Mouse (Mus musculus) hindbrain, embryonic 13.5 days (tissue): ENCODE data around the gene Nudt15. TPM values are rescaled to one million over a fixed set of nuclear protein-coding genes. Genes with fewer than 3 reads are reported as not detected.

Experiments used
- ATAC-seq: fragments of 200-750 bp; cut with Nextera tagmentation; 2 replicates; pipeline ENCODE4 v1.8.0; 2017; ENCODE audit warnings: moderate TSS enrichment; ENCODE audit not compliant: low FRiP score
- H3K27ac ChIP-seq: fragments of 300-500 bp; sonication (generic); 2 replicates; pipeline ENCODE4 v1.5.1; 2015; ENCODE audit warnings: inconsistent platforms, mild to moderate bottlenecking, moderate library complexity
- H3K27me3 ChIP-seq: fragments of 300-500 bp; sonication (generic); 2 replicates; pipeline ENCODE4 v1.6.1; 2015; ENCODE audit warnings: mild to moderate bottlenecking, inconsistent platforms
- H3K36me3 ChIP-seq: fragments of 300-500 bp; sonication (generic); 2 replicates; pipeline ENCODE4 v1.6.1; 2015; ENCODE audit warnings: mild to moderate bottlenecking, inconsistent platforms
- H3K4me1 ChIP-seq: fragments of 300-500 bp; sonication (generic); replicated peaks from 2 replicates; pipeline ENCODE4 v1.6.1; 2015; ENCODE audit warnings: inconsistent platforms
- H3K4me2 ChIP-seq: fragments of 300-500 bp; sonication (generic); 2 replicates; pipeline ENCODE4 v1.6.1; 2015; ENCODE audit warnings: inconsistent platforms, mild to moderate bottlenecking, moderate library complexity
- H3K4me3 ChIP-seq: fragments of 300-500 bp; sonication (generic); 2 replicates; pipeline ENCODE4 v1.5.1; 2015; ENCODE audit warnings: mild to moderate bottlenecking, inconsistent platforms
- H3K9ac ChIP-seq: fragments of 300-500 bp; sonication (generic); 2 replicates; pipeline ENCODE4 v1.6.1; 2015; ENCODE audit warnings: mild to moderate bottlenecking, inconsistent platforms
- H3K9me3 ChIP-seq: fragments of 300-500 bp; sonication (generic); 2 replicates; pipeline ENCODE4 v1.6.1; 2016; ENCODE audit warnings: inconsistent platforms
- WGBS: fragments of 180-500 bp; shearing (Covaris S2); methylation state at CpG from one replicate; pipeline ENCODE4 v1.1.7; 2015; 5-methylcytosine and 5-hydroxymethylcytosine counted together
- polyA plus RNA-seq: library from polyadenylated mRNA; unstranded; fragments of >200 nt; fragmentation: Nextera tagmentation; extraction: Ambion mirVana; gene quantifications from 2 replicates; pipeline ENCODE4 v1.2.1, GENCODE M21; 2015

Gene Nudt15
- polyA plus RNA-seq, 1 experiment from 2014 or later, result 12.0 TPM

DNA sequence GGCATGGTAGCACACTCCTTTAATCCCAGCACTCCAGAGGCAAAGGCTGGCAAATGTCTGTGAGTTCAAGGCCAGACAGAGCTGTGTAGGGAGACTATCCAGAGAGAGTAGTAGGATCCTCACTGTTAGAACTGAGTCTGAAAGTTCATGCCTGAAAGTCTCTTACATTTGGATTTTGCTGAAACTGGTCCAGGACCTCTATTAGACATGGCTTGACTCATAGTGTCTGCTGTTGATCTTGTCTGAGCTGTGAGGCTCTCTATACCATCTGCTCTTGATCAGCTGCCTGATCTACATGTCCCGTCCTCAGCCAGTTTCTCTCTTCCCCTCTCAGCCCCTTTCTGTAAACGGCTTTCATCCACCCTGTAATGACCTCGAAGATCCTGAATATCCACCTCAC lies 69.7 kb downstream of the Nudt15 start:
- no peak overlapping the region for H3K4me2 ChIP-seq
- H3K4me3 ChIP-seq, result no peak overlapping the region
- 82% methylated on average over 3 of the region's 3 CpGs for WGBS
- H3K9me3 ChIP-seq, result no peaks in the 10 kb centered on the region
- H3K4me1 ChIP-seq, result peaks cover 12% of the 10 kb centered on the region
- H3K27ac ChIP-seq, result no peak overlapping the region
- no peaks in the 10 kb centered on the region for H3K36me3 ChIP-seq
- H3K9ac ChIP-seq, result no peak overlapping the region
- no peak for ATAC-seq
- H3K27me3 ChIP-seq, result no peaks in the 10 kb centered on the region

DNA sequence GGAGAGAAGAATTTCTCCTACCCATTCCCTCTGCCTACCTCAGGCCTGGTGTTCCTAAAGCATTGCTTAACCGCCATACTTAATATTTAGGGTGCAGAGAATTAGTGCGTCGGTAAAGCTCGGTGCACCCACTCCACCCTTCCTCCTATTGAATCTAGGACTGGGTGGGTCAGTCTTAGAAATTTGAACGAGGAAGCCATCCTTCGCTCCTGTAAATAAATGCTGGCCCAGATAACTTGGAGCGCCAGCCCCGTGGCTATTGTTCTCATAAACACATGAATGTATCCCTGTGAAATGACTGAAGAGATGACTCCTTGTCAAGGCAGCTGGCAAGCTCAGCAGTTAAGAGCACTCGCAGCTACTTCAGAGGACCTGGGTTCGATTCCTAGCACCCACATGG lies 71.0 kb downstream of the Nudt15 start:
- no peak for ATAC-seq
- Histone ChIP-seq H3K9me3 (no peaks in the 10 kb centered on the region), H3K4me1 (peaks cover 19% of the 10 kb centered on the region), H3K9ac (no peak overlapping the region), H3K36me3 (no peaks in the 10 kb centered on the region), H3K27ac (no peak overlapping the region), H3K27me3 (no peaks in the 10 kb centered on the region), H3K4me3 (no peak overlapping the region), H3K4me2 (no peak overlapping the region)
- 98% methylated on average over 10 of the region's 10 CpGs for WGBS

DNA sequence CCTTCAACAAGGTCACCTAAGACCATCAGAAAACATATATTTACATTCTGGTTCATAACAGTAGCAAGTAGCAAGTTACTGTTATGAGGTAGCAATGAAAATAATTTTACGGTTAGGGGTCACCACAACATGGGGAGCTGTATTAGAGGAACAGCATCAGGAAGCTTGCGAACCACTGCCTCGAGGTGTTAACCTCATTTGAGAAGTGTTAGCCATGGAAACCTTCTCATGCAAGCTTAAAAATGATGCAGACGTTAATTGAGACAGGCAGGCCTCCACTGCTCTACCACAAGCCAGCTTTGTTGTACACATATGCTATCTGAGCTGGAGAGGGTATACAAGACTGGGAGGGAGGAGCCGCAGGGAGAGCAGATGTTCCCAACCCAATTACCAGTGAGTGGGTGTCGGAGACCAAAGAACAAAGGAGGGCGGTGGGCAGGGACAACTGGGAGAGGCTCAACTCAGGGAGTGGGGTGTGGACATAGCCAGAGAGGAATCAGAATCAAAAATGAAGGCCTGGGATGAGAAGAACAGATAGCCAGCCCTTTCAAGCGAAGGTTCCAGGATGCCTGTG lies 71.6 kb downstream of the Nudt15 start:
- no peak overlapping the region for H3K9ac ChIP-seq
- peak; percentile 41; the same call in 1 of the 2 replicates for ATAC-seq
- no peak overlapping the region for H3K27ac ChIP-seq
- no peaks in the 10 kb centered on the region for H3K9me3 ChIP-seq
- no peaks in the 10 kb centered on the region for H3K36me3 ChIP-seq
- H3K4me3 ChIP-seq, result no peak overlapping the region
- H3K27me3 ChIP-seq, result no peaks in the 10 kb centered on the region
- H3K4me2 ChIP-seq, result no peak overlapping the region
- WGBS, result 72% methylated on average over 8 of the region's 8 CpGs
- peaks cover 19% of the 10 kb centered on the region for H3K4me1 ChIP-seq

GRCm38 (mm10) chr14:73475506-73475905 lies 72.5 kb downstream of the Nudt15 start:
- no peaks in the 10 kb centered on the region for H3K27me3 ChIP-seq
- ATAC-seq, result no peak
- H3K4me1 ChIP-seq, result peaks cover 19% of the 10 kb centered on the region
- no peak overlapping the region for H3K4me3 ChIP-seq
- H3K4me2 ChIP-seq, result no peak overlapping the region
- H3K27ac ChIP-seq, result no peak overlapping the region
- H3K36me3 ChIP-seq, result no peaks in the 10 kb centered on the region
- no peaks in the 10 kb centered on the region for H3K9me3 ChIP-seq
- WGBS, result 72% methylated on average over 7 of the region's 7 CpGs
- H3K9ac ChIP-seq, result no peak overlapping the region

DNA sequence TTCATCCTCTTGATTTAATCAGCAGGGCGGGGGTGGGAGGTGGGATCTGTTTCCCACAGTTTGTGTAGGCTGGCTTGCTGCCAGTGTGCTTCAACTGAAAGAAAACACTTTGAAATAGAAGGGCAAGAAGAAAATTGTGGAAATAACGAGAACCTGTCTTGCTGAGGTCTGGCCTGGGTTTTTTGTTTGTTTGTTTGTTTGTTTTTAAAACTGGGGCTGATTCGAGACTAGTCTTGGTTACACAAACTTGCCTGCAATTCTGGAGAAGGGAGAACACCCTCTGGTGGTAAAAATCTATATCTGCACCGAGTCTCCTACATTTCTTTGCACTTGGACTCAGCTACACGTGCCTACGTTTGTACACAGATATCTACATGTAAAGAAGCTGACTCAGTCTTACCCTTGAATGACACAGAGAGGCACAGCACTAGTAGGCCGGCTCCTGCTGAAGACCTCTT lies 73.4 kb downstream of the Nudt15 start:
- WGBS, result 29% methylated on average over 7 of the region's 7 CpGs
- H3K9me3 ChIP-seq, result no peaks in the 10 kb centered on the region
- no peak overlapping the region for H3K4me2 ChIP-seq
- H3K27me3 ChIP-seq, result no peaks in the 10 kb centered on the region
- no peak overlapping the region for H3K4me3 ChIP-seq
- H3K27ac ChIP-seq, result peak overlapping the region; percentile 36
- ATAC-seq, result no peak
- H3K4me1 ChIP-seq, result peaks cover 19% of the 10 kb centered on the region
- no peak overlapping the region for H3K9ac ChIP-seq
- no peaks in the 10 kb centered on the region for H3K36me3 ChIP-seq

- no peak overlapping the region for H3K9ac ChIP-seq
- H3K27ac ChIP-seq, result peak overlapping the region; percentile 58
- 58% methylated on average over 3 of the region's 3 CpGs for WGBS
- no peaks in the 10 kb centered on the region for H3K27me3 ChIP-seq
- no peak overlapping the region for H3K4me2 ChIP-seq
- H3K36me3 ChIP-seq, result no peaks in the 10 kb centered on the region
- H3K4me3 ChIP-seq, result no peak overlapping the region
- H3K4me1 ChIP-seq, result peaks cover 19% of the 10 kb centered on the region
- no peaks in the 10 kb centered on the region for H3K9me3 ChIP-seq
- peak; percentile 44; the same call in 1 of the 2 replicates for ATAC-seq
Observed at GRCm38 (mm10) chr14:73473670-73474460, 74.2 kb downstream of the Nudt15 start.

- no peaks in the 10 kb centered on the region for H3K36me3 ChIP-seq
- H3K9ac ChIP-seq, result no peak overlapping the region
- H3K27me3 ChIP-seq, result no peaks in the 10 kb centered on the region
- H3K9me3 ChIP-seq, result no peaks in the 10 kb centered on the region
- peak overlapping the region; percentile 40; the same call in 1 of the 2 replicates for H3K27ac ChIP-seq
- no peak overlapping the region for H3K4me3 ChIP-seq
- WGBS, result 57% methylated on average over 7 of the region's 7 CpGs
- no peak for ATAC-seq
- H3K4me2 ChIP-seq, result no peak overlapping the region
- peaks cover 19% of the 10 kb centered on the region for H3K4me1 ChIP-seq
Observed at GRCm38 (mm10) chr14:73472205-73472604, 75.8 kb downstream of the Nudt15 start.

- no peak overlapping the region for H3K27ac ChIP-seq
- ATAC-seq, result no peak
- H3K27me3 ChIP-seq, result no peaks in the 10 kb centered on the region
- no peak overlapping the region for H3K4me2 ChIP-seq
- H3K9ac ChIP-seq, result no peak overlapping the region
- no peaks in the 10 kb centered on the region for H3K36me3 ChIP-seq
- 83% methylated on average over 8 of the region's 8 CpGs for WGBS
- no peak overlapping the region for H3K4me3 ChIP-seq
- H3K9me3 ChIP-seq, result no peaks in the 10 kb centered on the region
- peaks cover 16% of the 10 kb centered on the region for H3K4me1 ChIP-seq
Observed at GRCm38 (mm10) chr14:73470593-73470992, 77.4 kb downstream of the Nudt15 start.

GRCm38 (mm10) chr14:73469506-73469905 lies 78.5 kb downstream of the Nudt15 start:
- WGBS, result 73% methylated on average over 7 of the region's 7 CpGs
- Histone ChIP-seq H3K9ac (no peak overlapping the region), H3K4me3 (no peak overlapping the region), H3K27me3 (no peaks in the 10 kb centered on the region), H3K27ac (no peak overlapping the region), H3K9me3 (no peaks in the 10 kb centered on the region), H3K4me2 (no peak overlapping the region), H3K36me3 (no peaks in the 10 kb centered on the region), H3K4me1 (peaks cover 9% of the 10 kb centered on the region)
- no peak for ATAC-seq

Other genes starting within 250 kb of the Nudt15 start
- gene Rb1, start 222.4 kb downstream of the Nudt15 start, polyA plus RNA-seq, result 21.8 and 22.4 TPM in 2 replicates
- gene Itm2b, start 163.0 kb downstream of the Nudt15 start, polyA plus RNA-seq, result 592 and 627 TPM in 2 replicates
- 86.8 and 88.7 TPM in 2 replicates for gene Med4, start 38.2 kb downstream of the Nudt15 start, polyA plus RNA-seq
- gene Sucla2, start 22.9 kb downstream of the Nudt15 start, polyA plus RNA-seq, result 123 and 124 TPM in 2 replicates
- not detected in 2 replicates for gene Gm21750, start 113.0 kb upstream of the Nudt15 start, polyA plus RNA-seq